Mouse (Mus musculus): ENCODE results near the gene Hs3st6.

The Hs3st6 gene

GRCm38 (mm10) chr17:24729067-24729466 is 23.7 kb upstream of the Hs3st6 start:
- no peak for DNase-seq

- DNase-seq: no peak
Measured at GRCm38 (mm10) chr17:24730787-24731186, 22.0 kb upstream of the Hs3st6 start.

GRCm38 (mm10) chr17:24732233-24732935 is 20.4 kb upstream of the Hs3st6 start:
- DNase-seq: no peak

DNA sequence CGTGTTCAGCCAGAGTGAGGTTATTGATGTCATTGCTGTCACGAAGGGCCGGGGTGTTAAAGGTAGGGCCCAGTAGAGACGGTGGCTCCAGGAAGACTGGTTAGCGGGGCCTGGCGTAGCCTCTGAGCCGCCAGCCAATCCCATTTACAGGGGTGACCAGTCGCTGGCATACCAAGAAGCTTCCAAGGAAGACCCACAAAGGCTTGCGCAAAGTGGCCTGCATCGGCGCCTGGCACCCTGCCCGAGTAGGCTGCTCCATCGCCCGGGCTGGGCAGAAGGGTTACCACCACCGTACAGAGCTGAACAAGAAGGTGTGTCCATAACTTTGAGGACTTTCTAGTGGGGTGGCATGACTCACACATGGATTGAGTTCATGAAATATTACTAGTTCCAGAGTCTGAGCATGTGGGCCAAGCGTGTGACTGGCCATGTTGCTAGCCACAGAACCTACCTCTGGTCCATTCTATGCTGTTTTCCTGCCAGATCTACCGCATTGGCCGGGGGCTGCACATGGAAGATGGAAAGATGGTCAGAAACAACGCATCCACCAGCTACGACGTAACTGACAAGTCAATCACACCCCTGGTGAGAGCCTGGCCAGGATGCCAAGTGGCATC is 19.2 kb upstream of the Hs3st6 start:
- no peak for DNase-seq

DNA sequence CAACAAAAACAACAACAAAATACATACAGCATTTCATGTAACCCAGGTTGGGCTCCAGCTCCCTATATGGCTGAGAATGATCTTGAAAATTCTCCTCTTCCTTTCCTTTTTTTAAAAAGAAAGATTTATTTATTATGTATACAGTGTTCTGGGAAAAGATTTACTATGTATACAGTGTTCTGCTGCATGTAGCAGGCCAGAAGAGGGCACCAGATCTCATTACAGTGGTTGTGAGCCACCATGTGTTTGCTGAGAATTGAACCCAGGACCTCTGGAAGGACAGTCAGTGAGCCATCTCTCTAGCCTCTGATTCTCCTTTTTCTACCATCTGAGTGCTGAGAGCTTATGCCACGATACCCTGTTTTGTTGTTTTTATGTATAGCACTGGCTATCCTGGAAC is 18.3 kb upstream of the Hs3st6 start:
- no peak for DNase-seq

DNA sequence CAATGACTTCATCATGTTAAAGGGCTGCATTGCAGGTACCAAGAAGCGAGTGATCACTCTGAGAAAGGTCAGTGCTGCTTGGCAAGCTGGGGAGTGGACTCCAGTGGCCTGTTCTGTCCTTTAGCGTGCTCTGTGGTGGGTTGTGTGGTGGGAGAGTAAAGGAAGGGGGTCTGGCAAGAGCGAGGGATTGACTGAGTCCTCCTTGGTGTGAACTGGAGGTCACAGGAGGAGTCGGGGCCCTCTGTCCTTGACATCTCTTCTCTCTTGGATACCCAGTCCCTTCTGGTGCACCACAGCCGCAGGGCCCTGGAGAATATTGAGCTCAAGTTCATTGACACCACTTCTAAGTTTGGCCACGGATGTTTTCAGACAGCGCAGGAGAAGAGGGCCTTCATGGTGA is 17.3 kb upstream of the Hs3st6 start:
- DNase-seq: no peak

GRCm38 (mm10) chr17:24736330-24737051 is 16.3 kb upstream of the Hs3st6 start, which contains the start of gene Msrb1:
Msrb1 (plus strand) TSS chr17:24736642.
- DNase-seq: peak; percentile 93 to 97

- DNase-seq: no peak
Measured at GRCm38 (mm10) chr17:24737135-24737810, 15.5 kb upstream of the Hs3st6 start.

DNA sequence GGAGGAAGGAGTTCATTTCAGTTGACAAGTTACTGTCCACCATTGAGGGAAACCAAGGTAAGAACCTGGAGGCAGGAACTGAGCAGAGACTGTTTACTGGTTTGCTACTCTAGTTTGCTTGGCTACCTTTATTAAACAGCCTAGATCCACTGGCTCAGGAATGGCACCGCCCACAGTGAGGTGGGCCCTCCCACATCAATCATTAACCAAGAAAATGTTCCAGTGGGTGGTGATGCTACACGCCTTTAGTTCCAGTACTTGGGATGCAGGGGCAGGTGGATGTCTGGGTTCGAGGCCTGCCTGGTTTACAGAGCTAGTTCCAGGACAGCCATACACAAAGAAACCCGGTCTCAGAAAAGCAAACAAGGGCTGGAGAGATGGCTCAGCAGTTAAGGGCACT is 14.6 kb upstream of the Hs3st6 start:
- DNase-seq: no peak

- no peak for DNase-seq
Measured at GRCm38 (mm10) chr17:24739926-24740325, 12.9 kb upstream of the Hs3st6 start.

DNA sequence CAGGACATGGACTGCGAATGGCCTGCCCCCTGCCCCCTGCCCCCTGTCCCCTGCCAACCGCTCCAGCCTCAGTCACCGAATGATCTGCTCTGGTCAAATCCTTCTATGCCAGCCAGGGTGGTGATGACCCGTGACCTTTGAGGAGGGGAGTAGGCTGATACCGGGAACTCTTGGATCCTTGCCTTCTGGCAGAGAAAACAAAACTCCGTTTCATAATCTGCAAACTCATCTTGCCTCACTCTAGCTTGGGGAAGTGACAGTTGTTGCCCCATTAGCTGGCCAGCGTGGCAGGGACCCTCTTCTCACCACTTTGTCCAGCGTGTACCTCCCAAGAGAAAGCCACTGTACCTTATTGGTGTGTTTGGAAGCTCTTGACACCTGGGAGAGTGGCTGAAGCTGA is 10.5 kb upstream of the Hs3st6 start:
- DNase-seq: no peak

DNA sequence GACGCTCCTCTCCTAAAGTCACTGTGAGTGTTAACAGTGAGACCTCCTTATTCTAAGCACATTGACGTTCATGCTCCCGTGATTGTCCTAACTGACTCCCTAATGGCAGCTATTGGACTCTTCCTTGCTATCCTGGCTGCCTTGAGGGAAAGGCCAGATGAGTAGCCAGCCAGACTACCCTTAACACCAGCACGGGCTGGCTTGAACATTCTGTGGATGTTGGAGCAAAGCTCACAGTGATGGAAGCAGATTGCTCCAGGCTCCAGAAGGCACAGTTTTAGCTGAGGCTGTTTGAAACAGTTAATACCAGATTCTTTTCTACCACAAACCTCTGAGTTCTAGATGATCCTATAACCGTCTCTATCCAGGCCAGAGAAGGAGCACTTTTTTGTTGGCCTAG is 8.9 kb upstream of the Hs3st6 start:
- DNase-seq: no peak

GRCm38 (mm10) chr17:24744381-24744780 is 8.4 kb upstream of the Hs3st6 start:
- DNase-seq: no peak

DNA sequence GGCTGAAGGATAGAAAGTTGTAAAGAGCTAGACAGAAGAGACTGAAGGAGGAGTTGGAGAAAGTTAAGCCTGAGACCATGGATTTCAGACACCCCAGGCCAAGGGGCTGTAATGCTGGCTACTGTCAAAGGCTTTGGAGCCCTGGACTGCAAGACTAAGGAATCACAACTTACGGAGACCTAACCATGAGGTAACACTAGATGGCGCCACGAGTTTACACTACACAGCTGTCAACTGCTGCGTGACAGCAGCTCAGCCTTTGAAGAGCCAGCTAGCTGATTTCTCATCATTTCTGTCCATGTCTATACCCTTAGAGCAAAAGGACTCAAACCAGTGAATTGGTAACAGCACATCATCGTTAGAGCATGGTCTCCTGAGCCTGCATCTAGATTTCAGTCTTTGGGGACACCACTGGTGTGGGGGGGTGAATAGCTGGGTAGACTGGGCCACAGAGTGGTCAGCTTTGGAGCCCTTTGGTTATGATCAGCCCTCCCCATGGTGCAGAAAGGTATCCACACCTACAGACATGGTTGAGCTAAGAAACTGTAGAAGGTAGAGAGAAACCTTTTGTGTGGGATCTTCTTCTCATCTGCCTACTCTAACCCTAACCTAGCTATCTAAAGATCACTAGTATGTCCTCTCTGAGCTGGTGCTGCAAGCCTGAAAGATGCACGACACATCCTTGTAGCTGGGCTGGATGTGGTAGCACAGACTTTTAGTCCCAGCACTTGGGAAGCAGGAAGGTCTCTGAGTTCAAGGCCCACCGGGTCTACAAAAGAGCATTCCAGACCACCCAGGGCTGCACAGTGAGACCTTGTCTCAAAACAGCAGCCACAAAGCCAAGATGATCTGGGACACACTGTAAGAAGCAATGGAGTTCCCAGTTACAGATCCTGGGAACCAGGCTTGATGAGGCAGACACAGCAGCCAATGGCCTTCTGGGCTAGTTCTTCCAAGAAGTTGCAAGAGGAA is 7.0 kb upstream of the Hs3st6 start:
- DNase-seq: peak; percentile 68 to 76

DNA sequence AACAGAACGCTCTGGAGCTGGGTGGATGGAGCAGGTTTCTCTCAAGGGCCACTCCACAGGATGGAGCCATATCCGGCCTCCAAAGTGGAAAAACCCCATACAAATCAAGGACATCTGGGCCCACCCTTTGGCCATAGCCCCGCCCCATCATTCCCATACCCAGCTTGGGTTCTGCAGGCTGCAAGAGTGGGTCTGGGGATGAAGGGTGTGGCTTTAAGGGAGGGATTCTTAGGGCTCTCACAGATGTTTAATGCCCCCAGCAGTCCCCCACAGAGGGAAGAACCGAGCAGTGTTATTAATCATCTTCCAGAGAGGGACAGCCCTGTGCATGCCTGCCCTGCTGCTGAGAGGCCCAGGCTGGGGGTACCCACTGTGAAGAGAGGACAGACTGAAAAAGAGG is 5.8 kb upstream of the Hs3st6 start:
- DNase-seq: no peak

- DNase-seq: no peak
Measured at GRCm38 (mm10) chr17:24751528-24751927, 1.3 kb upstream of the Hs3st6 start.

DNA sequence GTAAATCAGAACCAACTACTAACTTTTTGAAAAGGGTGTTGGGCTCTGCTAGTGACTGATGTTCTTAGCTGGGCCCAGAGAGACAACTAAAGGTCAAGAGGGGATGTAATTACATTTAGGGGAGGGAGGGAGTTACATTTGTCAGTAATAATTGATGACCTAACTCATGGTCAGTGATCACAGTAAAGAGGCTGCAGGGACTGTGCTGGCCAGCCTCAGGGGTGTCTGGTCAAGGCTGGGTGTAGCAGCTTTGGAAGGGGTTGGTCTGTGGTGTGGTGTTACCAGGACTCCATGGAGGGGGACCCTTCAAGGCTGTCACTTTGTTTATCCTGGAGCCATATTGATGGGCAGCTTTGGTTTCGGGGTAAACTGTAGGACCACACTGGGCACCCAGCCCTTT is 4.6 kb downstream of the Hs3st6 start:
- no peak for DNase-seq

- DNase-seq: no peak
Measured at GRCm38 (mm10) chr17:24761121-24761520, 8.3 kb downstream of the Hs3st6 start.

- no peak for DNase-seq
Measured at GRCm38 (mm10) chr17:24765016-24765905, 12.5 kb downstream of the Hs3st6 start.

GRCm38 (mm10) chr17:24766266-24766875 is 13.6 kb downstream of the Hs3st6 start:
- no peak for DNase-seq

- no peak for DNase-seq
Measured at GRCm38 (mm10) chr17:24769146-24769545, 16.4 kb downstream of the Hs3st6 start.
